Mouse (Mus musculus): ENCODE measurements around the gene Snrpc. TPM values are rescaled to one million over a fixed set of nuclear protein-coding genes. Genes with fewer than 3 reads are reported as not detected.

Snrpc gene
- polyA plus RNA-seq, 1 experiment, result 108 TPM

GRCm38 (mm10) chr17:27883994-27884393 lies 46.0 kb downstream of the Snrpc start:
- H3K36me3 ChIP-seq (ENCODE audit: control insufficient read depth, insufficient read depth, low read length), result peaks cover 30% of the 10 kb centered on the region
- WGBS, result 91% methylated on average over 6 of the region's 6 CpGs

DNA sequence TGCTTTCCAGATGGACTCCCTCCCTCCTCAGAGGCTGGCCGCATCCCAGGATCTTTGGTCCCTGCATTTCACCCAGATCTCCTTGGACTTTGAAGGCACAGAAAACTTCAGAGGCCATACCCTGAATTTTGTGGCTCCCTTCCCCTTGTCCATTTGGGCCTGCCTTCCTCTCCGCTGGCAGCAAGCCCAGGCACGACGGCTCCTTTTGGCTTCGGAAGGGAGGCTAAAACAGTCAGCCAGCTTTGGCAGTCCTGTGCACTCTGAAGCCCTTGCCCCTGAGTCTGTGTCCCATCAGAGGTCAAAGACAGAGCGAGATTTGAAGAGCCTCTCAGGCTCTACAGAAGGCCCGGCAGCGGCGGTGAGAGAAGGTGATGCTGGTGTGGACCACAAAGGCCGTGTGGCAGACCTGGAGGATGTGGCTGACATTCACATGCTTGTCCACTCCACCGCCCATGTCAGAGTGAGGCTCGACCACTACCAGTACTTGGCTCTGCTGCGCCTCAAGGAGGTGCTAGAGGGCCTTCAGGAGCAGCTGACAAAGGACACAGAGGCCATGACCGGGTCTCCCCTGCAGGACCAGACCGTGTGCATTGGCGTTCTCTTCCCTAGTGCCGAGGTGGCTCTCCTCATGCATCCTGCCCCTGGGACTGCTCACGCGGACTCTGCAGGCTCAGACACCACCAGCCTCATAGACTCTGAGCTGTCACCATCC lies 48.7 kb downstream of the Snrpc start:
- H3K27ac ChIP-seq (ENCODE audit: insufficient read depth, low read depth, low read length), result no peak overlapping the region
- TF ChIP-seq CTCF (IDR thresholded peaks at IDR 0.05; ENCODE audit: extremely low read depth, insufficient read length, insufficient replicate concordance, low read depth, low read length), result no peak
- no peak for TF ChIP-seq POLR2A (IDR thresholded peaks at IDR 0.05; ENCODE audit: low read depth, low read length)
- peaks cover 31% of the 10 kb centered on the region for H3K36me3 ChIP-seq (ENCODE audit: control insufficient read depth, insufficient read depth, low read length)
- WGBS, result 77% methylated on average over 19 of the region's 19 CpGs
- no peaks in the 10 kb centered on the region for H3K4me1 ChIP-seq (ENCODE audit: control insufficient read depth, insufficient read depth, insufficient read length, low read length)
- H3K4me3 ChIP-seq (ENCODE audit: low read depth, low read length), result no peak overlapping the region
- H3K27me3 ChIP-seq (ENCODE audit: control insufficient read depth, insufficient read depth, low read length), result no peaks in the 10 kb centered on the region

More at GRCm38 (mm10) chr17:27883994-27884393, 46.0 kb downstream of the Snrpc start:
- H3K4me1 ChIP-seq (ENCODE audit: control insufficient read depth, insufficient read depth, insufficient read length, low read length), result no peaks in the 10 kb centered on the region
- TF ChIP-seq CTCF (IDR thresholded peaks at IDR 0.05; ENCODE audit: extremely low read depth, insufficient read length, insufficient replicate concordance, low read depth, low read length) (no peak), POLR2A (IDR thresholded peaks at IDR 0.05; ENCODE audit: low read depth, low read length) (no peak)
- no peak overlapping the region for H3K4me3 ChIP-seq (ENCODE audit: low read depth, low read length)
- H3K27me3 ChIP-seq (ENCODE audit: control insufficient read depth, insufficient read depth, low read length), result no peaks in the 10 kb centered on the region
- no peak overlapping the region for H3K27ac ChIP-seq (ENCODE audit: insufficient read depth, low read depth, low read length)

Other genes with a start within 250 kb of the Snrpc start
- gene Nudt3, start 214.7 kb upstream of the Snrpc start, polyA plus RNA-seq (2012; rRNA removed), result 26.8 and 58.9 TPM in 2 replicates
- gene RPS10-NUDT3, start 202.9 kb upstream of the Snrpc start, polyA plus RNA-seq (2012; rRNA removed), result not detected in 2 replicates
- gene Rps10, start 201.5 kb upstream of the Snrpc start, polyA plus RNA-seq (2012; rRNA removed), result 1,015 and 1,308 TPM in 2 replicates
- gene Pacsin1, start 182.6 kb upstream of the Snrpc start, polyA plus RNA-seq (2012; rRNA removed), result 1.2 and 2.2 TPM in 2 replicates
- 43.8 and 57.5 TPM in 2 replicates for gene Spdef, start 109.2 kb upstream of the Snrpc start, polyA plus RNA-seq (2012; rRNA removed)
- gene D17Wsu92e, start 17.5 kb upstream of the Snrpc start, polyA plus RNA-seq (2012; rRNA removed), result 45.6 and 89.6 TPM in 2 replicates
- gene Uhrf1bp1, start 18.3 kb downstream of the Snrpc start, polyA plus RNA-seq (2012; rRNA removed), result 1.8 TPM in 2 replicates
- gene Anks1, start 71.2 kb downstream of the Snrpc start, polyA plus RNA-seq (2012; rRNA removed), result 16.8 and 28.2 TPM in 2 replicates
- gene Taf11, start 71.7 kb downstream of the Snrpc start, polyA plus RNA-seq (2012; rRNA removed), result 2.0 and 3.9 TPM in 2 replicates
- gene Tcp11, start 242.5 kb downstream of the Snrpc start, polyA plus RNA-seq (2012; rRNA removed), result 0.29 and 0.48 TPM in 2 replicates